Mouse (Mus musculus) CH12.LX (cell line): Measurements from ENCODE around the gene Hist1h4f.
"Not testable (repeated sequence)": the region's sequence is repeated elsewhere in the genome, so short reads cannot be mapped to it uniquely, and the experiment has no call there.

ENCODE experiments used
- CTCF ChIP-seq, 2 experiments: IDR thresholded peaks in 1 of 2; conservative IDR thresholded peaks in 1 of 2; 2 replicates each; pipeline ENCODE4 v1.5.1; 2011 to 2012; ENCODE audit warnings: low read depth in 2 of 2, low read length in 2 of 2, improper control_type of control experiment in 1 of 2, inconsistent platforms in 1 of 2, mild to moderate bottlenecking in 1 of 2, moderate library complexity in 1 of 2
- EP300 ChIP-seq: IDR thresholded peaks from 2 replicates; pipeline ENCODE4 v1.6.1; 2011; ENCODE audit warnings: low read length, improper control_type of control experiment
- HCFC1 ChIP-seq: IDR thresholded peaks from 2 replicates; pipeline ENCODE4 v1.6.1; 2012; ENCODE audit warnings: low read depth, mild to moderate bottlenecking, inconsistent platforms, low read length, improper control_type of control experiment
- JUND ChIP-seq: conservative IDR thresholded peaks from 2 replicates; pipeline ENCODE4 v1.6.1; 2011; ENCODE audit warnings: low read depth, low read length, improper control_type of control experiment
- MAX ChIP-seq: IDR thresholded peaks from 2 replicates; pipeline ENCODE4 v1.6.1; 2011; ENCODE audit warnings: low read length, improper control_type of control experiment
- POLR2A ChIP-seq: IDR thresholded peaks from 2 replicates; pipeline ENCODE4 v1.6.1; 2011; ENCODE audit warnings: low read depth, mild to moderate bottlenecking, improper control_type of control experiment, low read length
- TCF12 ChIP-seq: IDR thresholded peaks from 2 replicates; pipeline ENCODE4 v1.6.1; 2014; ENCODE audit warnings: low read depth, mild to moderate bottlenecking, inconsistent platforms, low read length, improper control_type of control experiment

DNA sequence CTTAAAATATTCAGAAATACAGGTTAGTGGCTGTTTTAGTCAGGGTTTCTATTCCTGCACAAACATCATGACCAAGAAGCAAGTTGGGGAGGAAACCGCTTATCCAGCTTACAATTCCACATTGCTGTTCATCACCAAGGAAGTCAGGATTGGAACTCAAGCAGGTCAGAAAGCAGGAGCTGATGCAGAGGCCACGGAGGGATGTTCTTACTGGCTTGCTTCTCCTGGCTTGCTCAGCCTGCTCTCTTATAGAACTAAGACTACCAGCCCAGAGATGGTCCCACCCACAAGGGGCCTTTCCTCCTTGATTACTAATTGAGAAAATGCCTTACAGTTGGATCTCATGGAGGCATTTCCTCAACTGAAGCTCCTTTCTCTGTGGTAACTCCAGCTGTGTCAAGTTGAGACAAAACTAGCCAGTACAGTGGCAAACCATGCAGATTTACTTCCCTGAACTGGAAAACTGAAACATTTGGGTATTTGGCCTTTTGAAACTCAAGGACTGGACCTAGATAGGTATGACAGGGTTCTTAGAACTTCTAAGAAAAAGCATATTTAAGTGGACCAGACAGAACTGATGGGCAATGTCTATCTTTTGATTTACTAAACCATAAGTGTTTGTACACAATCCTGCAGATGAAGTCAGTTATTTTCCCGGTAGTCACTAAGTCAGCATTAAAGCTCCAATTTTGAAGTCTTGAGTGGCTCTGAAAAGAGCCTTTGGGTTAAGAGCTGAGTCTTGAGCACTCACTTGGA lies 9.0 kb downstream of the Hist1h4f start:
- TF ChIP-seq POLR2A, result peak; percentile 44; the same call in 1 of the 2 replicates
- TF ChIP-seq HCFC1; EP300; CTCF (conservative IDR thresholded peaks at IDR 0.05 in 1 of 2, IDR thresholded peaks at IDR 0.05 in 1 of 2; ENCODE audit: low read depth in 2 of 2, low read length in 2 of 2); TCF12; MAX; JUND: not testable (repeated sequence)
